Mouse (Mus musculus): ENCODE data around the gene Sema5b.

GRCm38 (mm10) chr16:35652706-35653105 lies 111.8 kb downstream of the Sema5b start:
- TF ChIP-seq CTCF (IDR thresholded peaks at IDR 0.05): no peak
- no peak for TF ChIP-seq EP300 (IDR thresholded peaks at IDR 0.05)
